Comparison of ENCODE assay signal across 21 mouse cellular contexts in the genomic region with DNA sequence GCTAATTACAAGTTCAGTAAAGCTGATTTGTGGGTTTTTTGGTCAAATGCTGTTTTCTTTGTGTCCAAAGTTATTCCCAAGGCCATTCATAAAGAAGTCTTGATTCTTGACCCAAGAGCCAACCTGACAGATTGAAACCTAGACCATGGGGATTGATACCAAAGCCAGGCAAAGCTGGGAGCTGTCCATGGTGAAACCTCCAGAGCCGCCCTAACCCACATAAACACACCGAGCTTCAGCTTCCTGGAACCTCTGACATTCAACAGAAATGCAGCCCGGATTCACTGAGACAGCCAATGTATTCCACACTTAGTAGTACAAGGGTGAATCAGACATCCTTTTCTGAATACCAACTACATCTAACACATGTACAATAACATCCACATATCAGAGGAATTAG.
DNase-seq lines count a peak whose midpoint lies in the region; ATAC-seq and TF ChIP-seq lines count a peak whose summit lies in the region.
"Had no signal": no experiment of that assay in that cellular context is flagged by ENCODE, and none has a peak within 500 bp of the region (broad histone marks: within the 10 kb centered on the region; RNA-seq: fewer than 3 reads in every experiment).

No protein-coding gene starts in this region.

- H3K4me2 ChIP-seq in intestine, embryonic 14.5 days (ENCODE audit: low read length), result no peak overlapping the region
- no peak overlapping the region for H3K4me2 ChIP-seq in intestine, postnatal 0 days (replicated peaks; ENCODE audit: low read depth)
- no peak overlapping the region for H3K4me2 ChIP-seq in limb, embryonic 14.5 days (replicated peaks; ENCODE audit: low read depth, low read length, severe bottlenecking)
- H3K4me2 ChIP-seq in midbrain, embryonic 16.5 days (ENCODE audit: low read length), result no peak overlapping the region
- H3K4me2 ChIP-seq: forebrain, embryonic 12.5 days; heart, embryonic 15.5 days; hindbrain, embryonic 12.5 days; liver, embryonic 13.5 days; neural tube, embryonic 12.5 days had no signal

- 26% methylated on average over 3 of the region's 3 CpGs for WGBS in intestine, embryonic 14.5 days
- WGBS in intestine, postnatal 0 days, result 32% methylated on average over 3 of the region's 3 CpGs
- WGBS in limb, embryonic 14.5 days, result 28% methylated on average over 3 of the region's 3 CpGs
- WGBS in midbrain, embryonic 16.5 days, result 45% methylated on average over 3 of the region's 3 CpGs

- H3K9ac ChIP-seq in intestine, embryonic 14.5 days (ENCODE audit: low read length), result no peak overlapping the region
- no peak overlapping the region for H3K9ac ChIP-seq in intestine, postnatal 0 days (ENCODE audit: low read depth, low read length)
- H3K9ac ChIP-seq in limb, embryonic 14.5 days (ENCODE audit: low read depth, low read length, severe bottlenecking), result no peak overlapping the region
- no peak overlapping the region for H3K9ac ChIP-seq in midbrain, embryonic 16.5 days (ENCODE audit: low read depth, low read length)
- H3K9ac ChIP-seq: forebrain, embryonic 12.5 days; heart, embryonic 15.5 days; hindbrain, embryonic 12.5 days; liver, embryonic 13.5 days; neural tube, embryonic 12.5 days had no signal

- H3K4me3 ChIP-seq in intestine, embryonic 14.5 days (ENCODE audit: low read depth, low read length), result no peak overlapping the region
- H3K4me3 ChIP-seq in intestine, postnatal 0 days (ENCODE audit: low read depth, low read length), result no peak overlapping the region
- no peak overlapping the region for H3K4me3 ChIP-seq in limb, embryonic 14.5 days (replicated peaks; ENCODE audit: low read length)
- no peak overlapping the region for H3K4me3 ChIP-seq in midbrain, embryonic 16.5 days (ENCODE audit: low read depth, low read length)
- H3K4me3 ChIP-seq: forebrain, embryonic 12.5 days; heart, embryonic 15.5 days; hindbrain, embryonic 12.5 days; liver, embryonic 13.5 days; neural tube, embryonic 12.5 days had no signal

- no peaks in the 10 kb centered on the region for H3K9me3 ChIP-seq in intestine, embryonic 14.5 days (ENCODE audit: control insufficient read depth, low read length)
- no peaks in the 10 kb centered on the region for H3K9me3 ChIP-seq in intestine, postnatal 0 days (ENCODE audit: control insufficient read depth)
- no peaks in the 10 kb centered on the region for H3K9me3 ChIP-seq in limb, embryonic 14.5 days (ENCODE audit: control insufficient read depth, low read length)
- no peaks in the 10 kb centered on the region for H3K9me3 ChIP-seq in midbrain, embryonic 16.5 days (replicated peaks; ENCODE audit: control insufficient read depth, low read length, poor library complexity, severe bottlenecking)
- H3K9me3 ChIP-seq: forebrain, embryonic 12.5 days; heart, embryonic 15.5 days; hindbrain, embryonic 12.5 days; neural tube, embryonic 12.5 days had no signal

- peak; percentile 52 for DNase-seq in intestine, embryonic 14.5 days (ENCODE audit: low spot score)
- DNase-seq in R1 (ENCODE audit: low read depth, low spot score), result peak; percentile 38
- DNase-seq in embryo, embryonic 9.5 days (ENCODE audit: extremely low spot score), result peak; percentile 4
- peak; percentile 53 for DNase-seq in limb, embryonic 14.5 days (ENCODE audit: low spot score)
- DNase-seq in cerebellum, postnatal 10 days, result no peak
- DNase-seq in layer of hippocampus, adult 9-10 months (ENCODE audit: low spot score), result no peak
- DNase-seq: cerebellum, adult 11-12 months; cerebellum, postnatal 36 days; left cerebral cortex, postnatal 4 days; liver, embryonic 13.5 days; right cerebral cortex, postnatal 25 days; thymus, postnatal 14 days had no signal

- ATAC-seq in intestine, embryonic 14.5 days (replicated peaks; ENCODE audit: low FRiP score, low TSS enrichment, low read depth), result no peak
- ATAC-seq in intestine, postnatal 0 days, result no peak
- no peak for ATAC-seq in limb, embryonic 14.5 days (ENCODE audit: low FRiP score, low read depth)
- ATAC-seq in midbrain, embryonic 16.5 days, result no peak
- ATAC-seq: intestine, embryonic 16.5 days; lung, postnatal 0 days had no signal

- TF ChIP-seq CTCF in intestine, postnatal 0 days (IDR thresholded peaks at IDR 0.05; ENCODE audit: low read depth), result no peak

- no peak for TF ChIP-seq POLR2A in limb, embryonic 14.5 days (IDR thresholded peaks at IDR 0.05; ENCODE audit: borderline replicate concordance, extremely low read depth, insufficient read depth, insufficient read length)

- H3K27ac ChIP-seq in intestine, embryonic 14.5 days (ENCODE audit: low read depth), result no peak overlapping the region
- no peak overlapping the region for H3K27ac ChIP-seq in intestine, postnatal 0 days (ENCODE audit: low read depth, low read length)
- H3K27ac ChIP-seq in limb, embryonic 14.5 days (replicated peaks; ENCODE audit: low read depth, low read length), result no peak overlapping the region
- H3K27ac ChIP-seq in midbrain, embryonic 16.5 days (ENCODE audit: low read length), result no peak overlapping the region
- H3K27ac ChIP-seq: forebrain, embryonic 12.5 days; heart, embryonic 15.5 days; hindbrain, embryonic 12.5 days; liver, embryonic 13.5 days; neural tube, embryonic 12.5 days; stomach, postnatal 0 days had no signal

- no peaks in the 10 kb centered on the region for H3K27me3 ChIP-seq in intestine, embryonic 14.5 days (replicated peaks; ENCODE audit: control insufficient read depth, insufficient read depth, low read length)
- H3K27me3 ChIP-seq in intestine, postnatal 0 days (replicated peaks; ENCODE audit: control insufficient read depth, insufficient read depth, low read length), result no peaks in the 10 kb centered on the region
- H3K27me3 ChIP-seq in limb, embryonic 14.5 days (ENCODE audit: control insufficient read depth, insufficient read depth, low read length), result no peaks in the 10 kb centered on the region
- H3K27me3 ChIP-seq in midbrain, embryonic 16.5 days (ENCODE audit: control insufficient read depth, insufficient read depth, low read depth, low read length), result no peaks in the 10 kb centered on the region
- H3K27me3 ChIP-seq: forebrain, embryonic 12.5 days; heart, embryonic 15.5 days; hindbrain, embryonic 12.5 days; liver, embryonic 13.5 days; neural tube, embryonic 12.5 days had no signal

- no peaks in the 10 kb centered on the region for H3K36me3 ChIP-seq in intestine, embryonic 14.5 days (ENCODE audit: control insufficient read depth, insufficient read depth, low read length)
- no peaks in the 10 kb centered on the region for H3K36me3 ChIP-seq in intestine, postnatal 0 days (ENCODE audit: control insufficient read depth, insufficient read depth)
- no peaks in the 10 kb centered on the region for H3K36me3 ChIP-seq in limb, embryonic 14.5 days (ENCODE audit: control insufficient read depth, insufficient read depth, low read length)
- H3K36me3 ChIP-seq in midbrain, embryonic 16.5 days (ENCODE audit: control insufficient read depth, insufficient read depth, low read length), result no peaks in the 10 kb centered on the region
- H3K36me3 ChIP-seq: forebrain, embryonic 12.5 days; heart, embryonic 15.5 days; hindbrain, embryonic 12.5 days; liver, embryonic 13.5 days; neural tube, embryonic 12.5 days had no signal

- H3K4me1 ChIP-seq in intestine, embryonic 14.5 days (replicated peaks; ENCODE audit: control insufficient read depth, insufficient read depth, low read length), result no peaks in the 10 kb centered on the region
- no peaks in the 10 kb centered on the region for H3K4me1 ChIP-seq in intestine, postnatal 0 days (replicated peaks; ENCODE audit: control insufficient read depth, insufficient read depth, low read length)
- H3K4me1 ChIP-seq in limb, embryonic 14.5 days (ENCODE audit: control insufficient read depth, insufficient read depth, low read length), result no peaks in the 10 kb centered on the region
- H3K4me1 ChIP-seq in midbrain, embryonic 16.5 days (ENCODE audit: control insufficient read depth, insufficient read depth, low read length), result no peaks in the 10 kb centered on the region
- H3K4me1 ChIP-seq: forebrain, embryonic 12.5 days; heart, embryonic 15.5 days; hindbrain, embryonic 12.5 days; liver, embryonic 13.5 days had no signal

Comparison
In these comparisons a context has a peak if more than half of its experiments do, and no peak if none do; other contexts are left out.
1. DNase-seq: peak in intestine, embryonic 14.5 days (single experiment), R1 (single experiment), embryo, embryonic 9.5 days (single experiment) and limb, embryonic 14.5 days (single experiment); none in cerebellum, postnatal 10 days (0 of 2) and layer of hippocampus, adult 9-10 months (single experiment).